Mouse (Mus musculus) ovary, adult 10 weeks (tissue): Measurements from ENCODE around the gene Olfr608. TPM values are rescaled to one million over a fixed set of nuclear protein-coding genes. Genes with fewer than 3 reads are reported as not detected.

Experiments
- polyA plus RNA-seq: library from polyadenylated mRNA; stranded (reverse); fragments of 350-450 nt; fragmentation: Illumina TruSeq; extraction: RNeasy Lipid Tissue Mini Kit (QIAGEN cat#74804); gene quantifications from one replicate; pipeline ENCODE4 v1.2.3, GENCODE M21; 2014

Gene Olfr608
- polyA plus RNA-seq, result not detected

GRCm38 (mm10) chr7:103469577-103469976 is at the start of gene Olfr608:
Gene Olfr608 (plus strand): TSS chr7:103469877.

GRCm38 (mm10) chr7:103445339-103445738 is 24.3 kb upstream of the Olfr608 start, which contains the start of gene Olfr605:
Gene Olfr605 (minus strand): TSS chr7:103445439.

DNA sequence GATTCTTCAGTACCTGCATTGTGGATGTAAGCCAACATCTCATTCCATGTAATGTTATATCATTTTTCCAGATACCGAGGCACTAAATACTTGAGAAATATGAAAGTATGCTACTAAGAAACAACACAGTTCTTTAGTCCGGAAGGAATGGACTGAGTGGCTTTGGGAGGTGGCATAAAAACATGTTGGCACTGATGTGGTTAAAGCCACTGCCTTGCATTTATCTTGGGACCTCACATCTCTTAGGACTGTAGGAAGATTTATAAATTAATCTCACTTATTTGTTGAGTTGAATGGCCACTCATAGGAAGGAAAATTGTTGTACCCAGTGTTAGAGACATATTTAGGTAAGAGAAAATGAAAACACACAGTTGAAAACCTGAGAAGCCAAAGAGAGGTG is 20.9 kb upstream of the Olfr608 start, which contains the start of gene Olfr606:
TSS of gene Olfr606 (plus strand) at position 301 of the 400 bp plus-strand sequence.

DNA sequence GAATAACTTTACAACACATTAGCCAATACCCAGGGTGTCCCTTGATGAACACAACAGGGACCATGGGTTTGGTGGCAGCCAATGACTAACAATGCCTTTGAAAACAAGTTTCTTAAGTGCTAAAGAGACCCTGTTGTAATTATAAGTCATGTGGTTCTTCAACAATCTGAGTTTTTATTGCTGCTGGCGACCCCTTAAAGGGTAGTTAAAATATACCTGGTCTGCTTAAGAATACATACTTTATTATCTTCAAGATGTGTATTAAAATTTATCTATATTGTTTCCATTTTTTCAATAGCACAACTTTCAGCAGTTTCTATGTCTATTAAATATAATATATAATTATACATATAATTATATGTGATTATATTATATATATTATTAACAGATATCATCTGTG is 28.3 kb downstream of the Olfr608 start, which contains the start of gene Olfr609:
TSS of gene Olfr609 (minus strand) at position 101 of the 400 bp plus-strand sequence.

GRCm38 (mm10) chr7:103512022-103512421 is 42.3 kb downstream of the Olfr608 start, which contains the start of gene Olfr610:
Gene Olfr610 (minus strand): TSS chr7:103512122.

DNA sequence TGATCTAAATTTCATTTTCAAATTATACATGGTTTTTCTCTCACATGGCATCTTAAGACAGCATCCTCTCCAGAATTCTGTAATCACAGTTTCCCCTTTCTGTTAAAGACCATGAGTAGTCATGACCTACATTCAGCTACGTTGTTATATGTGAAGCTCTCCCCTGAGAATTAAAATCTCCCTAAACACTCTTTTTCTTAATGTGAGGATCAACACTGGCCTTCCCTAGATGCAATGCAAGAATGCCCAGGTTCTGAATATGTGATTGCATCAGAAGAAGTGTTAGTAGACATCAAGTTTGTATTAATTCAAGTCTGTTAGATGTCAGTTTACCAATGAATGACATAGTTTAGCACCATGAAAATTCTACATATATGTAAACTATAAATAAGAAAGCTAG is 51.1 kb downstream of the Olfr608 start, which contains the start of gene Olfr611:
TSS of gene Olfr611 (minus strand) at position 101 of the 400 bp plus-strand sequence.

Other genes with a start within 250 kb of the Olfr608 start
- gene Usp17ld, start 217.4 kb upstream of the Olfr608 start, polyA plus RNA-seq, result not detected
- gene Olfr596, start 164.2 kb upstream of the Olfr608 start, polyA plus RNA-seq, result not detected
- gene Olfr597, start 153.6 kb upstream of the Olfr608 start, polyA plus RNA-seq, result not detected
- gene Olfr598, start 146.3 kb upstream of the Olfr608 start, polyA plus RNA-seq, result not detected
- not detected for gene Olfr599, start 134.0 kb upstream of the Olfr608 start, polyA plus RNA-seq
- gene Olfr600, start 120.2 kb upstream of the Olfr608 start, polyA plus RNA-seq, result not detected
- not detected for gene Olfr601, start 107.2 kb upstream of the Olfr608 start, polyA plus RNA-seq
- gene Olfr603, start 83.7 kb upstream of the Olfr608 start, polyA plus RNA-seq, result not detected
- not detected for gene Usp17lc, start 54.8 kb upstream of the Olfr608 start, polyA plus RNA-seq
- not detected for gene Olfr605, start 24.4 kb upstream of the Olfr608 start, polyA plus RNA-seq
- not detected for gene Olfr606, start 20.8 kb upstream of the Olfr608 start, polyA plus RNA-seq
- gene Olfr607, start 5.7 kb upstream of the Olfr608 start, polyA plus RNA-seq, result not detected
- not detected for gene Olfr609, start 28.2 kb downstream of the Olfr608 start, polyA plus RNA-seq
- not detected for gene Olfr610, start 42.2 kb downstream of the Olfr608 start, polyA plus RNA-seq
- gene Olfr611, start 51.0 kb downstream of the Olfr608 start, polyA plus RNA-seq, result not detected
- gene Olfr612, start 72.8 kb downstream of the Olfr608 start, polyA plus RNA-seq, result not detected
- gene Olfr613, start 78.2 kb downstream of the Olfr608 start, polyA plus RNA-seq, result not detected
- not detected for gene Olfr615, start 86.2 kb downstream of the Olfr608 start, polyA plus RNA-seq
- not detected for gene Olfr616, start 99.3 kb downstream of the Olfr608 start, polyA plus RNA-seq
- gene Olfr617, start 103.2 kb downstream of the Olfr608 start, polyA plus RNA-seq, result not detected
- gene Olfr618, start 120.2 kb downstream of the Olfr608 start, polyA plus RNA-seq, result not detected
- gene Olfr619, start 130.7 kb downstream of the Olfr608 start, polyA plus RNA-seq, result not detected
- not detected for gene Olfr620, start 142.7 kb downstream of the Olfr608 start, polyA plus RNA-seq
- gene Olfr622, start 172.8 kb downstream of the Olfr608 start, polyA plus RNA-seq, result not detected
- gene Olfr623, start 193.8 kb downstream of the Olfr608 start, polyA plus RNA-seq, result not detected
- 0.63 TPM for gene Olfr624, start 201.3 kb downstream of the Olfr608 start, polyA plus RNA-seq
- gene Olfr625-ps1, start 212.8 kb downstream of the Olfr608 start, polyA plus RNA-seq, result not detected
- gene Olfr243, start 244.8 kb downstream of the Olfr608 start, polyA plus RNA-seq, result not detected